Mouse (Mus musculus): ENCODE measurements at regions not wholly inside any gene's neighbourhood (a gene's known extent, or its start where the extent isn't known, plus 50 kb on each side); places are given as distances from the start of the nearest gene placed in this dataset.

DNA sequence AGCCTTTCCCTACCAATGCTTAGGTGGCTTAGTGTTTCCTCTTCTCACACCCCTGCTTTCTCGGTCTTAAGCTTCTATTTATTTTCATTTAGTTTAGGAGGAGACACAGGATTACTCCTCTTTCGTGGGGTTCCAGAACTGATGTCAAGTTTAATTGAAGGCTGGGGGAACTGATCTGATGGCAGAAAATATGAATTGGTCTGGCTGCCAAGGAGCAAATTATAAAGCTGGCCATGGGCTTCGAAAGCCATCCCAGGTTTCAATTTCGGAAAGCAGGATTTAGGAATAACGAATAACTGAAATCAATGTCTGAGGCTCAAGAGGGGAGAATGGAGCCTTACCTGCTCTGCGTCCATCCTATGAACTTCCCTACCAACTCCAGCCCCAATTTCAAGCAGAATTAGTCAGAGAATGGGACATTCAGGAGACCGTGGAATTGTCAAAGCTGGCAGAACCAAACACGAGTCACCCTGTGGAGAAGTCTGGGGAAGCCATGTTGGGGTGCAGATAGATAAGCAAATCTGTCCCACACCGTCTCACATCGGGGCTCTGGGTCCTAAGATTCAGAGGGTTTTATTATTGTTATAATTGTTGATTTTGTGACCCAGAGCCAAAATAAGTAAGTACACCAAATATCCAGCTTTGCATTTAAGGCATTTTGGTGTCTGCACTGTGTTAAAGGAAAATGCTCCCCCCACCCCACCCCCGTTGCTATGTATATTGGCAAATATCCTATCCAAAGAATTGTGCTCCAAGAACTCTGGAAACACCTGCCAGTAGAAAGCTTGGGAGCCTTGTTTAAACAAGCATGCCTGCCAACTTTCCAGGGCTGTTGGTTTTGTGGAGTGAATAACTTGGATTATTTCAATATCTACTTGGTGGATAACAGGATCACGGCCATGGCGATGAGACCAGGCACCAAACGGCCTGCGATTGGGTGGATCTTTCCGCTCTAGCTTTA, 56.5 kb upstream of the Tgfbr2 start:
- DNase-seq (ENCODE audit: low spot score in 2 of 2): no peak

- no peak for DNase-seq (ENCODE audit: low spot score in 2 of 2)
Measured at GRCm38 (mm10) chr9:116230346-116230745, 55.2 kb upstream of the Tgfbr2 start.

- no peak for DNase-seq (ENCODE audit: low spot score in 2 of 2)
Measured at GRCm38 (mm10) chr9:116228443-116228842, 53.3 kb upstream of the Tgfbr2 start.

GRCm38 (mm10) chr9:116227738-116228137, 52.6 kb upstream of the Tgfbr2 start:
- DNase-seq (ENCODE audit: low spot score in 2 of 2): no peak

Measured in cerebellum, postnatal 4 days (tissue).